Mouse (Mus musculus) CH12.LX (cell line): ENCODE measurements around the gene Dnajb11.

Source experiments
- CHD1 ChIP-seq: IDR thresholded peaks from 2 replicates; pipeline ENCODE4 v1.6.1; 2012; ENCODE audit warnings: low read depth, low read length, improper control_type of control experiment, inconsistent platforms
- CTCF ChIP-seq, 2 experiments: IDR thresholded peaks in 1 of 2; conservative IDR thresholded peaks in 1 of 2; 2 replicates each; pipeline ENCODE4 v1.5.1; 2011 to 2012; ENCODE audit warnings: low read depth in 2 of 2, low read length in 2 of 2, improper control_type of control experiment in 1 of 2, inconsistent platforms in 1 of 2, mild to moderate bottlenecking in 1 of 2, moderate library complexity in 1 of 2
- EP300 ChIP-seq: IDR thresholded peaks from 2 replicates; pipeline ENCODE4 v1.6.1; 2011; ENCODE audit warnings: low read length, improper control_type of control experiment
- ETS1 ChIP-seq: conservative IDR thresholded peaks from 2 replicates; pipeline ENCODE4 v1.6.1; 2012; ENCODE audit warnings: low read depth, mild to moderate bottlenecking, inconsistent platforms, low read length, improper control_type of control experiment, moderate library complexity
- JUN ChIP-seq: IDR thresholded peaks from 2 replicates; pipeline ENCODE4 v1.6.1; 2011; ENCODE audit warnings: low read depth, mild to moderate bottlenecking, low read length, improper control_type of control experiment, moderate library complexity; ENCODE audit not compliant: insufficient read depth
- POLR2A ChIP-seq: IDR thresholded peaks from 2 replicates; pipeline ENCODE4 v1.6.1; 2011; ENCODE audit warnings: low read depth, mild to moderate bottlenecking, improper control_type of control experiment, low read length
- POLR2AphosphoS2 ChIP-seq: IDR thresholded peaks from 2 replicates; pipeline ENCODE4 v1.6.1; 2011; ENCODE audit warnings: low read depth, low read length, improper control_type of control experiment
- USF1 ChIP-seq: IDR thresholded peaks from 2 replicates; pipeline ENCODE4 v1.6.1; 2014; ENCODE audit warnings: low read depth, mild to moderate bottlenecking, inconsistent platforms, low read length, improper control_type of control experiment

DNA sequence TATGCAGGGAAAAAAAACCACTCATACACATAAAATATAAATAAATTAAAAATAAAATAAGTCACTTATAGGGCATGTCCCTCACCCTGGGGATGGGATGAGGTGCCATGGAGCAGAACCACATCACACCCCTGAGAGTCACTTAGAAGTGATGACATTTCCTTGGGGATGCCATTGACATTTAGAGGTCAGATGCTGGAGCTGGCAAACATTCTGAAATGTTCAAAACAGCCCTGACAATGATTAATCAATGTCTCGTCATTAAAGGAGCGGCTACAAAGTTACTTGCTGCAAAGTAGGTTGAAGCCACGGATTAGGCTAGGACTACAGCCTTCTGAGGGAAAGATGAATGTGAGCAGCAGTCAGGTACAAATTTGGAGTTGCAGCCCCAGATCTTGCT, 43.7 kb downstream of the Dnajb11 start:
- TF ChIP-seq CTCF (conservative IDR thresholded peaks at IDR 0.05 in 1 of 2, IDR thresholded peaks at IDR 0.05 in 1 of 2; ENCODE audit: low read depth in 2 of 2, low read length in 2 of 2) (no peak), POLR2A (no peak), EP300 (no peak), USF1 (no peak), ETS1 (no peak), JUN (no peak), CHD1 (no peak), POLR2AphosphoS2 (no peak)
